Comparison of ENCODE assay signal across 17 mouse cellular contexts in the genomic region with DNA sequence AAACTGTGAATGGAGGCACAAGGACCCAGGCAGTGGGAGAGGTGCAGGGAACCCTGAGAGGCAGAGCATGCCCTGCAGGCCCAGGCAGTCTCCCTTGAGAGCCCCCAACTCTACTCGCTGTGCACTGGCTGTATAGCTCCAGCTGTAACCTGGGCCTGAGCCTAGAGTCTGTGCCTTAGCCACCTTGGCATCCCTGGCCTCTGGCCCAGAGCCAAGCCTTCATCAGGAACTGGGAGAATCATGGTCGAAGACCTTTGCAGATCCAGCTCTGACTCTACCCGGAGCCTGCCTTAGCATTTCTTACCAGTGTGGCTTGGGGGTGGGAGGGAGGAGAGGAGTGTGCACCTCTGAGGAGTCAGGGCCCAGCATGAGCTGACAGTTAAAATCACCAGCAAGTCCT.
DNase-seq lines count a peak whose midpoint lies in the region; ATAC-seq and TF ChIP-seq lines count a peak whose summit lies in the region.
"Had no signal": no experiment of that assay in that cellular context is flagged by ENCODE, and none has a peak within 500 bp of the region (broad histone marks: within the 10 kb centered on the region; RNA-seq: fewer than 3 reads in every experiment).

No protein-coding gene starts in this region.

- peak overlapping the region; percentile 11; the same call in 1 of the 2 replicates for H3K9ac ChIP-seq in MEL (ENCODE audit: control insufficient read depth, low read depth, low read length, poor library complexity, severe bottlenecking)
- no peak overlapping the region for H3K9ac ChIP-seq in kidney, embryonic 16.5 days (replicated peaks; ENCODE audit: low read length)
- H3K9ac ChIP-seq: forebrain, embryonic 15.5 days; heart, embryonic 13.5 days had no signal

- 57% methylated on average over 3 of the region's 3 CpGs for WGBS in kidney, embryonic 16.5 days

- H3K4me3 ChIP-seq in MEL (ENCODE audit: control insufficient read depth in 1 of 2, insufficient read depth in 1 of 2, low read depth in 2 of 2, low read length in 2 of 2) = no peak overlapping the region
- H3K4me3 ChIP-seq in kidney, embryonic 16.5 days (ENCODE audit: low read length) = no peak overlapping the region
- H3K4me3 ChIP-seq: forebrain, embryonic 15.5 days; gastrocnemius, adult 2 months; heart, embryonic 13.5 days had no signal

- intact Hi-C loops in gastrocnemius, postnatal 36 days (cut with DNase I) = no loop called here

- no peak for TF ChIP-seq CTCF in MEL (IDR thresholded peaks at IDR 0.05 in 2 of 3, conservative IDR thresholded peaks at IDR 0.05 in 1 of 3; ENCODE audit: control insufficient read depth in 1 of 3, insufficient read depth in 1 of 3, low read depth in 2 of 3, low read length in 3 of 3, poor library complexity in 1 of 3, severe bottlenecking in 1 of 3)

- peak; percentile 21 for DNase-seq in cerebellum, adult 11-12 months
- no peak for DNase-seq in cerebellum, adult 9-10 months
- DNase-seq in kidney, adult 18-20 months = peak; percentile 11
- no peak for DNase-seq in kidney, adult 9 months
- peak; percentile 30 for DNase-seq in MEL (ENCODE audit: low read depth, low spot score)
- no peak for DNase-seq in natural killer cell, adult 2 months (ENCODE audit: low spot score in 2 of 2)
- no peak for DNase-seq in gastrocnemius, postnatal 36 days
- DNase-seq: gastrocnemius, adult 2 months; layer of hippocampus, postnatal 36 days; lung, adult 2 months; retina, postnatal 1 day; spleen, adult 18-20 months had no signal

- TF ChIP-seq POLR2A in MEL (IDR thresholded peaks at IDR 0.05; ENCODE audit: control insufficient read depth in 1 of 2, insufficient read depth in 1 of 2, low read depth in 1 of 2, low read length in 2 of 2, poor library complexity in 1 of 2) = no peak

- H3K9me3 ChIP-seq in MEL (replicated peaks; ENCODE audit: insufficient read depth, low read length) = no peaks in the 10 kb centered on the region
- H3K9me3 ChIP-seq in kidney, embryonic 16.5 days (ENCODE audit: low read length) = no peaks in the 10 kb centered on the region
- H3K9me3 ChIP-seq: forebrain, embryonic 15.5 days; G1E; heart, embryonic 13.5 days had no signal

- no peak for TF ChIP-seq RAD21 in MEL (IDR thresholded peaks at IDR 0.05; ENCODE audit: low read depth, low read length)

- ATAC-seq in kidney, embryonic 16.5 days (ENCODE audit: low FRiP score, low TSS enrichment) = peak; percentile 25; the same call in 1 of the 2 replicates
- ATAC-seq: forebrain, embryonic 15.5 days; hindbrain, embryonic 16.5 days had no signal

- H3K27ac ChIP-seq in MEL (ENCODE audit: control insufficient read depth, low read depth, low read length) = peak overlapping the region; percentile 21; the same call in 1 of the 2 replicates
- H3K27ac ChIP-seq in kidney, embryonic 16.5 days (ENCODE audit: low read length) = peak overlapping the region; percentile 5; the same call in 1 of the 2 replicates
- H3K27ac ChIP-seq: forebrain, embryonic 15.5 days; gastrocnemius, adult 2 months; heart, embryonic 13.5 days had no signal

- H3K27me3 ChIP-seq in MEL (ENCODE audit: control insufficient read depth in 1 of 2, insufficient read depth in 2 of 2, low read length in 2 of 2) = no peaks in the 10 kb centered on the region
- H3K27me3 ChIP-seq in kidney, embryonic 16.5 days (ENCODE audit: insufficient read depth, low read length) = no peaks in the 10 kb centered on the region
- H3K27me3 ChIP-seq: forebrain, embryonic 15.5 days; heart, embryonic 13.5 days had no signal

- no peak overlapping the region for H3K4me2 ChIP-seq in kidney, embryonic 16.5 days (replicated peaks; ENCODE audit: low read depth, low read length)
- H3K4me2 ChIP-seq: forebrain, embryonic 15.5 days; heart, embryonic 13.5 days had no signal

- peaks cover 4 to 22% of the 10 kb centered on the region in 2 experiments for H3K4me1 ChIP-seq in MEL (ENCODE audit: control insufficient read depth in 1 of 2, insufficient read depth in 2 of 2, low read length in 2 of 2)
- peaks cover 13% of the 10 kb centered on the region for H3K4me1 ChIP-seq in kidney, embryonic 16.5 days (ENCODE audit: insufficient read depth, low read length)

- H3K79me2 ChIP-seq in MEL (ENCODE audit: control insufficient read depth, insufficient read depth, low read length, poor library complexity) = no peaks in the 10 kb centered on the region

- no peak for TF ChIP-seq EP300 in MEL (IDR thresholded peaks at IDR 0.05; ENCODE audit: low read depth in 1 of 2, low read length in 2 of 2)

- peaks cover 0 to 15% of the 10 kb centered on the region in 2 experiments; a peak in 2 of 4 replicates for H3K36me3 ChIP-seq in MEL (ENCODE audit: control insufficient read depth in 1 of 2, insufficient read depth in 2 of 2, low read length in 2 of 2)
- no peaks in the 10 kb centered on the region for H3K36me3 ChIP-seq in kidney, embryonic 16.5 days (ENCODE audit: insufficient read depth, low read length)
- H3K36me3 ChIP-seq: forebrain, embryonic 15.5 days; G1E had no signal

TF ChIP-seq in MEL, 35 proteins besides CTCF, POLR2A, EP300 and RAD21:
- TF ChIP-seq KAT2A (conservative IDR thresholded peaks at IDR 0.05; ENCODE audit: low read depth, low read length) (no peak), MEF2A (IDR thresholded peaks at IDR 0.05; ENCODE audit: extremely low read depth, insufficient replicate concordance, low read depth, low read length, poor library complexity, severe bottlenecking) (no peak), GATA1 (IDR thresholded peaks at IDR 0.05; ENCODE audit: low read depth, low read length) (no peak), MYB (IDR thresholded peaks at IDR 0.05; ENCODE audit: low read depth, low read length) (no peak), BHLHE40 (IDR thresholded peaks at IDR 0.05; ENCODE audit: borderline replicate concordance, low read depth, low read length) (no peak), HCFC1 (IDR thresholded peaks at IDR 0.05; ENCODE audit: low read depth, low read length) (no peak), CHD1 (IDR thresholded peaks at IDR 0.05; ENCODE audit: low read depth, low read length) (no peak)
TF ChIP-seq in MEL: peak in this region for 0.

Comparison
In these comparisons a context has a peak if more than half of its experiments do, and no peak if none do; other contexts are left out.
1. DNase-seq: peak in cerebellum, adult 11-12 months (single experiment), kidney, adult 18-20 months (single experiment) and MEL (single experiment); none in cerebellum, adult 9-10 months (single experiment), kidney, adult 9 months (single experiment), natural killer cell, adult 2 months (0 of 2) and gastrocnemius, postnatal 36 days (0 of 2).